Mouse (Mus musculus): ENCODE data around the gene Zfp345. TPM values are rescaled to one million over a fixed set of nuclear protein-coding genes. Genes with fewer than 3 reads are reported as not detected.
"Not testable (repeated sequence)": the region's sequence is repeated elsewhere in the genome, so short reads cannot be mapped to it uniquely, and the experiment has no call there.

The Zfp345 gene
- total RNA-seq (2021): under 1 TPM in 1 of 2 experiments, not detected in 1; 0.28 TPM
- long read RNA-seq, experiment 1: 0 reads
- long read RNA-seq, experiment 2: 0 reads

- peak in 1 of 2 experiments; percentile 0 for DNase-seq (ENCODE audit: low spot score in 2 of 2)
Observed at GRCm38 (mm10) chr2:150484939-150485778, at the start of gene Zfp345. Gene Zfp345 (minus strand): TSS chr2:150485091.

- DNase-seq (ENCODE audit: low spot score in 2 of 2): no peak
Observed at GRCm38 (mm10) chr2:150525703-150526207, 40.9 kb upstream of the Zfp345 start.

GRCm38 (mm10) chr2:150512837-150513236, 27.9 kb upstream of the Zfp345 start:
- no peak for DNase-seq (ENCODE audit: low spot score in 2 of 2)

- not testable (repeated sequence) for DNase-seq (ENCODE audit: low spot score in 2 of 2)
Observed at GRCm38 (mm10) chr2:150500124-150500973, 15.5 kb upstream of the Zfp345 start.

- no peak for DNase-seq (ENCODE audit: low spot score in 2 of 2)
Observed at GRCm38 (mm10) chr2:150493031-150493430, 8.1 kb upstream of the Zfp345 start.

GRCm38 (mm10) chr2:150451180-150451919, 33.5 kb downstream of the Zfp345 start, which contains the start of gene Zfp442:
Gene Zfp442 (minus strand): TSS chr2:150451486.
- peak; percentile 66 to 73 for DNase-seq (ENCODE audit: low spot score in 2 of 2)

GRCm38 (mm10) chr2:150439084-150439483, 45.8 kb downstream of the Zfp345 start:
- not testable (repeated sequence) for DNase-seq (ENCODE audit: low spot score in 2 of 2)

Other genes with a start within 250 kb of the Zfp345 start
- 1 to 10 TPM; 6.5 to 8.6 TPM for gene Gm21994, start 229.5 kb downstream of the Zfp345 start, total RNA-seq (2021)
- gene Gm14124, start 227.6 kb downstream of the Zfp345 start, total RNA-seq (2021): under 1 TPM; 0.14 to 0.35 TPM
- 1 to 10 TPM in 1 of 2 experiments, not detected in 1; 2.5 TPM for gene Gm10130, start 161.4 kb downstream of the Zfp345 start, total RNA-seq (2021)
- gene 3300002I08Rik, start 122.3 kb downstream of the Zfp345 start, total RNA-seq (2021): 1 to 10 TPM; 7.1 to 8.8 TPM
- gene Zfp442, start 33.6 kb downstream of the Zfp345 start, total RNA-seq (2021): 1 to 10 TPM; 7.6 to 8.2 TPM
- not detected for gene Cst7, start 85.3 kb upstream of the Zfp345 start, total RNA-seq (2021)
- gene Apmap, start 123.5 kb upstream of the Zfp345 start, total RNA-seq (2021): 10 to 100 TPM; 55.4 to 59.9 TPM
- 10 to 100 TPM; 20.5 to 21.0 TPM for gene Acss1, start 183.4 kb upstream of the Zfp345 start, total RNA-seq (2021)
- under 1 TPM; 0.09 to 0.10 TPM for gene Vsx1, start 204.3 kb upstream of the Zfp345 start, total RNA-seq (2021)

All from layer of hippocampus, postnatal 14 days (tissue).